Mouse (Mus musculus) 3134 (cell line): Measurements from ENCODE around the gene Wwp2.

Experiments
- DNase-seq: peaks from one replicate; pipeline ENCODE4 v3.0.0-alpha.2; 2011; ENCODE audit warnings: low spot score; ENCODE audit not compliant: insufficient read length; ENCODE audit errors: extremely low read depth

Wwp2 gene

GRCm38 (mm10) chr8:107504239-107504985 is 68.2 kb downstream of the Wwp2 start:
- peak; percentile 74 for DNase-seq

DNA sequence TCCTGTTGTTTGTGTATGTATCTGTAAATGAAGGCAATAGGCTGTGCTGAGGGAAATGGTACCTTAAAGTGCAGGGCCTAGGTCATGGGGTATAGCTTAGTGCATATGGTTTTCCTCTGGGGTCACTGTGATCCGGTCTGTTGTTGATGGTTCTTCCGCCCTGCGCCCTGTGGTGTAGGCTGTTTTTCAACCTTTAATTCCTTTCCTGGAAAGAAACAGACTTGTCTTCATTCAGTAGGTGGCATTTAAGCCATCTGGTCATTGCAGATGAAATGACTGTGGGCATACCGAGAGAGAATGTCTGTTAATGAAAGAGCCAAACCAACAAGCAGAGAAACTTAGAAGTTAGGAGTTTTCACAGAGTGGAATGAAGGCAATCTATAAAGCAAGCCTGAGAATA is 69.1 kb downstream of the Wwp2 start:
- DNase-seq, result no peak

DNA sequence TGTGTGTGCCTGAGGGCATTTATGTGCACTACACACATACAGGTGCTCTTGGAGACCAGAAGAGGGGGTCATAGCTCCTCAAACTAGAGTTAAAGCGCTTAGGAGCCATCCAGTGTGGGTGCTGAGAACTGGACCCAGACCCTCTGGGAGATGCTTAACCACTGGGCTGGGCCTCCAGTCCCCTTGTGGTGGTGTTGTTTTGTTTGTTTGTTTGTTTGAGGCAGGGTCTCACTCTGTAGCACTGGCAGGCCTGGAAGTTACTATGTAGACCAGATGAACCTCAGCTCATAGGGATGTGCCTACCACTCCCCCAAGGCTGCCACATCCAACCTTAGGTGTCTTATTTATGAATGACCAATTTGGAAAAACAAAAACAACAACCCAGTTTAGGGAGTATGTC is 70.9 kb downstream of the Wwp2 start:
- no peak for DNase-seq

- no peak for DNase-seq
Observed at GRCm38 (mm10) chr8:107510204-107510603, 74.0 kb downstream of the Wwp2 start.

- no peak for DNase-seq
Observed at GRCm38 (mm10) chr8:107510766-107511165, 74.6 kb downstream of the Wwp2 start.

DNA sequence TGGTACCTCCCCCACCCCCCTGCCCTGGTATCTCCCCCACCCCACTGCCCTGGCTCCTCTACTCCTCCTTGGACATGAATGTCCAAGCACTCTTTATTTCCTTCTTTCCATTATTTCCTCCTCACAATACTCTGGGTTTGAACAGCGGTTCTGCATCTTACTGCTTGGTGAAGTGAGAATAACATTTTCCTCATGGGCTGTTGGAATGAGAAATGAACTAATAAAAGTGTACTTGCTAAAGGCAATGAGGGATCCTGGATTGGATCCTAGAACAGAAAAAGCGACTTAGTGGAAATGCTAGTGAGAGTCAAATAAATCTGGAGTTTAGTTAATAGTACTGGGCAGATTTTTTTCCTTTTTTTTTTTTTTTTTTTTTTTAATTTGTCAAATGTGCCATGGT is 77.1 kb downstream of the Wwp2 start:
- no peak for DNase-seq

- no peak for DNase-seq
Observed at GRCm38 (mm10) chr8:107514949-107515721, 79.0 kb downstream of the Wwp2 start.

GRCm38 (mm10) chr8:107518726-107519125 is 82.6 kb downstream of the Wwp2 start:
- DNase-seq, result no peak

- DNase-seq, result peak; percentile 69
Observed at GRCm38 (mm10) chr8:107519860-107520259, 83.7 kb downstream of the Wwp2 start.

- DNase-seq, result no peak
Observed at GRCm38 (mm10) chr8:107521788-107522554, 85.8 kb downstream of the Wwp2 start.

GRCm38 (mm10) chr8:107522555-107522833 is 86.3 kb downstream of the Wwp2 start:
- DNase-seq, result peak; percentile 32

DNA sequence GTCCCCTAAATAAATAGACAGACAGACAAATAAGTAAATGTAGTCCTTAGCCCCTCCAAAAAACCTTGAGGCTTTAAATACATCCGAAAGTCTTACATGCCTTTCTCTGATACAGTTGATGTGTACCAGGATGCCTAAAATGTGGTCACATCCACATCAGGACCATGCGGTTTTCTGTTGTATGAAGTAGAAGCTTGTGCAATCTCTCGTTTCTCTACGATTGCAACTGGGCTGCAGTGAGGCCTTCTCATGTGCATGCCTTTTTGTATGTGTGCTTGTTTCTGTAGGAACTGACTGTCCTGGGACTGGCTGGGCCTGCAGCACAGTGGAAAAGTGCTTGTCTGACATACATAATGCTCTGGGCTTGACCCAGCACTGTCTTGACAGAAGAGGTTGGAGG is 88.4 kb downstream of the Wwp2 start:
- no peak for DNase-seq

GRCm38 (mm10) chr8:107528786-107529185 is 92.6 kb downstream of the Wwp2 start:
- DNase-seq, result no peak

DNA sequence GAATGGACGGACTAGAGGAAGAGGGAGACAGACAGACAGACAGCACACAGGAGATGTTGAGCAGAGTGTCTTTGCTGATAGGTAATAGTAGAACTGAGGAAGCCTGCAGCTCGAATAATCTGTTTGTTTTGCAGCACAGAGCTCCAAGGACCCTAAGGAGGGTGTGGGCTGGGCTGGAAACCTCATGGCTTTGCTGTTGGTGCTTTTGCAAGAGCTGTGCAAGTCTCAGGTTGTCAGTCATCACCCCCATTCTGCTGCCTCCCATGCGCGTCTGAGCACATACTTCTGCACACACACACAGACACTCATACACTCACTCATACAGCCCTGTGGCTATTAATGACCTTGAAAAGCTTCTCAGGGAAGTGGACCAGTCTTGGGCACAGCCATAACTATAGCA is 101.3 kb downstream of the Wwp2 start:
- no peak for DNase-seq

DNA sequence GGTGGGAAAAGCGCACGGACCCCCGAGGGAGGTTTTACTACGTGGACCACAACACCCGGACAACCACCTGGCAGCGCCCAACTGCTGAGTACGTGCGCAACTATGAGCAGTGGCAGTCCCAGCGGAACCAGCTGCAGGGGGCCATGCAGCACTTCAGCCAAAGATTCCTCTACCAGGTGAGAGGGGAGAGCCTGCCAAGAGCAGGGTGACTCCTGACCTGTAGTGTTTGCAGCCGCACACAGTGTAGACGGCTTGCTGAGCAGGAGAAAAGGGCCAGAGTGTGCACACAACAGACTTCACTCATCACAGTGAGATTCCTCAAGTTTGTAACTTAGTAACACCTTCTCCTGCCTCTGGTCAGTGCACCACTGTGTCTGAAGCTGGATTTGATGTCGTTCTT is 104.5 kb downstream of the Wwp2 start:
- DNase-seq, result no peak

DNA sequence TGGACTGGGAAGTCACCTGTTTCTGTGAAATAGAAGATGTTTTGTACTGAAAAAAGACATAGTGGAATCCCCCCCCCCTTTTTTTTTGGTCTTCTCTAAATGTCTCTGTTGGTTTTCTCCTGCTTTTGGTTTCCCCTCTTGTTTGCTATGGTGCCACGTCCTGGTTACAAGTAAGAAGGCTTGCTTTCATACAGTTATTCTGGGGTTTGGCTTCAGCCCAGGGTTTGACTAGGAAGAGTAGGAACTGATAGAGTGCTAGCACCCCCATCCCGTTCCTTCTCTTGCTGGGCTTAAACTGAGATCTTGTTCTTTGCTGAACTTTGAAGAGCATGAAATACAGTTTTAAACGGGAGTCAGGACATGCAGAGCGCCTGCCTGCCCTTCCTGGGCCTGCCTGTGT is 105.2 kb downstream of the Wwp2 start:
- no peak for DNase-seq

DNA sequence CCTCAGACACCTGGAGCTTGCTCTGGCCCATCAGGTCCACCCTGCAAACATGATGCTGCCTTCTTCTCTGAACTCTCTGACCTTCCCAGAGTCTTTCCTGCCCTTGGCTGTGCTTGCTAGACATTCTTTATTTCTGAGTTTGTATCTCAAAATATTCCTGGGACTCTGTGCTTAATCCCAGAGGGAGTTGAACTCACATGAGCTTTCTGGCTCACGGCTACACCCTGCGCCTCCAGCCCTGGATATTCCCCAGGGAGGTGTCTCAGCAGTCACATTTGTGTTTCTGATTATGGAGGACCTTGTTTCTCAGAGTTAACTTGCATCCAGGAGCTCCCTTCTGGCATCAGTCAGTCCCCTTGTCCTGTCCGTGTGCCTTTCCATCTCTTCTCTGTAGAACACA is 106.0 kb downstream of the Wwp2 start:
- peak; percentile 66 for DNase-seq

DNA sequence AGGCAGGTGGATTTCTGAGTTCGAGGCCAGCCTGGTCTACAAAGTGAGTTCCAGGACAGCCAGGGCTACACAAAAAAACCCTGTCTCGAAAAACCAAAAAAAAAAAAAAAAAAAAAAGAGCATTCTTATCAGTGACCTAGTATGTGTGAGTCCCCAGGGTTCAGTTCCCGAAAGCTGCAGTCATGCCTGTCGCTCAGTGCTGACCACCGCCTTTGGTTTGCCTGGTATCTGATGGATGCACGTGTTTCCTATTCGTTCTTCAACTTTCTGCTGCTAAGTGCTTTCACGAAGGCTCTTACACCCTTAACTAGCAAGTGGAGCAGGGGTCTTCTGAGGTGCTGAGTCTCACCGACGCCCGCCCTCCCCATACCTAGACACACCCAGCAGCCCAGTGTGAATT is 107.5 kb downstream of the Wwp2 start:
- DNase-seq, result no peak

DNA sequence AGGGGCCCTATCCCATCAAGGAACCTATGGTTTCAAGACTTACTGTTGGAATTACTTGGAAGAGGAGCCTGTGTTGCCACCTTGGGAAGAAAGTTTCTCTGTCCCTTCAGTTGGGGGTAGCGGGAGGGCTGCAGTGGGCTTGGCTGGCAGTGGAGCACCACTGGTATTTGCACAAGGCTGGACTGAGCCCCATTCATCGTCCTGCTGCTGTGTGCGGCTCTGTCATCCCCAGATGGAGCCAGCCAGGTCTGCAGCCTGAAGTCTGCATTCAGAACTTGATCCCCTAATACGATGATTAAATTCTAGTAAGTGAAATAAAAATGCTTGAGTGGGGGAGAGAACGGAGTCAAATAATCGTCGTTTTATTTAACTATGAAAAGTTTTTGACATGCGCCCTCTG is 108.0 kb downstream of the Wwp2 start:
- no peak for DNase-seq

DNA sequence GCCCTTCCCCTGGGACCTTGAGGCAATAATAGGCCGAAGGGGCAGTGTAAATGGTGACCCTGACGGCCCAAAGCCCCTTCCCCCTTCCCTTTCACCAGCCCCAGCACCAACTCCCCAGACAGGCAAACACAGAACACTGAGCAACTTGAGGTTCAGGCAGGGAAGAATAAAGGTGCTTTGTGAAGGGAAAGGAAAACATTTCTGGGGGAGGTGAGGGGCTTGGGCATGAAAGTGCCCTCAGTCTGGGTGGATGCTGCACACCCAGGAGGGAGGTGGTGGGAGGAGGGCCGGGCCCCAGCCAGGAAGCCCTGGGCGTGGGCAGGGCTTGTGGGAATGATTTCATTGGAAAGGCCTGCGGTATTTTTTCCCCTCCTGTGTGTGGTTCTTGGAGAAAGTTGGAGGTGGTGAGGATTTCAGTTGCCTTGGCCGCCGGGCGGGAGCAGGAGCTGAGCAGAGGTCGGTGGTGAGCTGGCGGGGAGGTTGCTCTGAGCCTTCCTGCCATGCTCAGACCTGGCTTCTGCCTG is 108.5 kb downstream of the Wwp2 start:
- peak; percentile 87 for DNase-seq

- DNase-seq, result peak; percentile 54
Observed at GRCm38 (mm10) chr8:107545621-107546152, 109.5 kb downstream of the Wwp2 start.
